Mouse (Mus musculus) testis, postnatal 14 days (tissue): Measurements from ENCODE around the gene Ambra1.
A peak's percentile ranks its signal among the peaks of the same experiment; 100 is the strongest.
"Not testable (repeated sequence)": the region's sequence is repeated elsewhere in the genome, so short reads cannot be mapped to it uniquely, and the experiment has no call there.

ENCODE experiments used
- DNase-seq: peaks from one replicate; pipeline ENCODE4 v3.0.0; 2021; ENCODE audit warnings: low spot score

Gene Ambra1

DNA sequence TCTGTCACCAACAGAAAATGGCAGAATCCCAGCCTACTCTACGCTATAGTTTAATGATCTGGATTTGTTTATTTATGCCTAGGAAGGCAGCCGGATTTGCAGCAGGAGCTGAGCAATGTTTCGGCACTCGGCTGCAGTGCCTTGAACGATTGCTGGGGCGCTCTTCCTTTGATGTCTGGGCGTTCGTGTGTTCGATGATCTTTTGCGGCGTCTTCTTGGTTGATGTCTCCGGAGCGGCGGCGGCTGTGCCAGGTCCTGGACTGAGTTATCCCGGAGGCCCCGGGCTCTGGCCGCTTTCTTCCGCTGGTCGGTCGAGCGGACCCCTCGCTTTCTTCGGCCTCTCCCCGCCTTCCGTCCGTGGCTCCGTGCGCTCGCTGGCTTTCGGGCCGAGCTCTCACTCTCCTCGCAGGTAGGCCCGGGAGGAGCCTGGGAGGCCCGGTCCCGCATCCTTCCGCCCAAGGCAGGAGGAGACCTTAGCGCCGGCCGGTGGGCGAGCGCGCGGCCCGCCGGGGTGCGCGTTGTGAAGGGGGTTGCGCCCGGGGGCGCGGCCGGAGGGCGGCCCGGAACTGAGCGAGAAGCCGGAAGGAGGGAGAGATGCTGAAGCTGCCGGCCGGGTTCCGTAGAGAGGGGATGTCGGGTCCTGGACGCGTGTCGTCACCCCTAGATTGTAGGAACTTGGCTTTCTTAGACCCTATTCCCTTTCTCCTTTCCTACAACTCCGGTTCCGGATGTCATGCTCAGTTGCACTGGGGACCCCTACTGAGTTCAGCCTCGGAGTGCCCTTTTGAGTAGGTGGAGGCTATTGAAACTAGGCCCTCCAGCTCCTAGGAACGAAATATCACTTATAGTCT is at the start of gene Ambra1:
Gene Ambra1 (plus strand): TSS at position 164 of the 851 bp plus-strand sequence.
- DNase-seq: peak; percentile 89

DNA sequence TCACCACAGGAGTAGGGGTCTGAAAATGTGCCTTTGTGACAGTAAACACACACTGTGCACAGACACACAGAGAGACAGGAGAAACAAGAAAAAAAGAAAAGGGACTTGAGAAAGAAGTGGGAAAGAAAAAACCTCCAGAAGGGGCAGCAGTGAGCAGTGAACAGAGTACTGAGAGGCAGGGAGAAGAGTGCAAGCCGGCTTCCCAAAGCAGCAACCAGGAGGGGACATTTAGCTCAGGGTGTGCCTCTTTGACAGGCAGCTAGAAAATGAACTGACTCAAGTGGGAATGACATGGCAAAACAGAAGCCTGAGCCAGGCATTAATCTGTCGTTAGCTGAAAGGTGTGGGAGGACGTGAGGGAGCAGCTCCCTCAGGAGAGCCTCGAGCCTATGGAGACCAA is 47.1 kb upstream of the Ambra1 start:
- DNase-seq: no peak

DNA sequence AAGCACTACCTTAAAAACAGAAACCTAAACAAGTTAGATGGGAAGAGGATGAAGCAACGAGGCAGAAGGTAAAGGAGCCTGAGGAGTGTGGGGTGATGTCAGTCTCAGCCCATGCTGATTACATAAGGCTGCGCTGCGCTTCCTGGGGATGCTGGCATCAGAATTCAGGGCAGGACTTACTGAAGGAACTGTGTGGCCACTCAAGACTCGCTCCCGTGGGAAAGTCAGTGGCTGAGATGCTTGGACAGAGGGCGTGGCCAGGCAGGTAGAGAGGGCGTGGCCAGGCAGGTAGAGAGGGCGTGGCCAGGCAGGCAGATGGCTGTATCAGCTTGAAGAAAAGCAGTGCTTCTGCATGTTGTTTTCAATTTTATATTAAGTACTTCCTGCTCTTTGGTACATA is 46.0 kb upstream of the Ambra1 start:
- no peak for DNase-seq

DNA sequence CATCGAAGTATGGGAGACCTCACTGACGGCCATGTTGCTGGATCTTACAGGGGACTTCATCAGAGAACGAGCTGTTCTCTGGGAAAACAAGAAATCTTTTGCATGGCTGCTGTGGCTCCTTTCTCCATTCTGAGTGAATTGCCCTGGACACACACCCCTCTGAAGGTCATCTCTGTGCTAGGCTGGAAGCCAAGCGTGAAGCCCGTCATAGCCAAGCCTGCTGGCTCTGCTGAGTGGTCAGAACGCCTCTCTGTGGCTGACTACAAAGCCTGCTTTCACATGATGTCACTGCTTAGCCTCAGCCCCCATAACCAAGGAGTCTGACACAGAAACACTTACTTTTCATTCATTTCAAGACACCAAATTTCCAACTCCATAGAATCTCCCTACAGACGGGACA is 40.5 kb upstream of the Ambra1 start:
- DNase-seq: peak; percentile 72

DNA sequence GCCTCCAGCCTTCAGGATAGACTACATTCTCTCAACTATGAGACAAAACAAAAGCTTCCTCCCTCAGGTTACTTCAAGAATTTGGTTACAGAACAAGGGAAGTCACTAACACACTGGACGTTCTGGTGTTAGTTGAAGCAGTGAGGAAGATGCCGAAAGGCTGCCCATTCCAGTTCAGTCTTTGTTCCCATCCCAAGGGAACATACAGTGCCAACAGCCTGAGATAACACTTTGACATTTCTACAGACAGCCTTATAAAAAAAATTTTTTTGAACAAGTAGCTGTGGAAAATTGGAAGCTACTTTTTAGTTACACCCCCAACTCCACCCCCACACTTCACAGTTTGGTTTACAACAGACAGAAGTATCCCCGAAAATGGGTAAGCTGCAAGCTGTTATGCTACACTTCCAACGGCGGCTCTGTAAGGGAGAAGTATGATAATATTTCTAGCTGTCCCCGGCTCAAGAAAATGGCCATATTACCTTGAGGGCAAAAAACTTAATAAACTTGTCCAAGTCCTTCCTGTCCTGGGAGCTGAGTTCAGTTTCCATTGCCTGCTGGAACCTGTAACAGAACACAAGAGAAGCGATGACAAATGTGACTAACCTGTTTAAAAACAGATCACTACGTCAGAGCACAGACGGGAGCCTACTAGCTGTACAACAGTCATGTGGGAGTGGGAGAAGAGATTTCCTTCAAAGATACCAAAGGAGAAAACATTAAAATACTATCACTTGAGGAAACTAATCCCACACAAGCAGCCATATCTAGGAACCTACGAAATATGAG is 34.3 kb upstream of the Ambra1 start:
- DNase-seq: no peak

DNA sequence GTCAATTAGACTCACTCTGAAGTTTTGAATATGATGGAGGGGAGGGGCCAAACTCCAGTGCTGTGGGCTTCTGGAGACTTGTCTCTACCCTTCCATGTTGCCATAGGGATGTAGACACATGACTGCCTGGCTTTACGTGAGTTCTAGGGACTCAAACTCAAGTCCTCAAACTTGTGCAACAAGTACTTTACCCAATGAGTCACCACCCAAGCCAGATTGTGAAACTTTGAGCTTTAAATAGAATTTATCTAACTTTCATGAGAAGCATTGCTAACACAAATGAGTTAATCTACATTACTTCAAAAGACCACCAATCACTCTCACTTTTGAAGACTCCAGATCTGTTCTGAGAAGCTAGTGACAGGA is 33.7 kb upstream of the Ambra1 start:
- no peak for DNase-seq

DNA sequence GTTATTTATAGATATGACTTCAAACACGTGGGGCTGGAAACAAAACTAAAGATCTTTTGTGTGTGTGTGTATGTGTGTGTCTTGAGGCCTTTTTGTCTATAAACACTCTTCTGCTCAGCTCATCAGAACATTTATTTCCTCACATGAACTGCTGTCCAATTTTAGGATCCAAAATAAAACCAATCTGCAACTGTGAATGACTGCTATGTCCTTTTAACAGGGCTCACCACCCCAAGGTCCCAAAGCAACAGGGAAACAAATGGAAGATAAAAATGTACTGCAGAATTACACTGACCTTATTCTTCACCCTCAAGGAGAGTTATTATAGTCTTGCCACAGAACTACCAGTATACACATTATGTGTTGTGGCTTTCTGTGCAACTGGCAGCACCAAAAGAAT is 30.7 kb upstream of the Ambra1 start:
- DNase-seq: no peak

DNA sequence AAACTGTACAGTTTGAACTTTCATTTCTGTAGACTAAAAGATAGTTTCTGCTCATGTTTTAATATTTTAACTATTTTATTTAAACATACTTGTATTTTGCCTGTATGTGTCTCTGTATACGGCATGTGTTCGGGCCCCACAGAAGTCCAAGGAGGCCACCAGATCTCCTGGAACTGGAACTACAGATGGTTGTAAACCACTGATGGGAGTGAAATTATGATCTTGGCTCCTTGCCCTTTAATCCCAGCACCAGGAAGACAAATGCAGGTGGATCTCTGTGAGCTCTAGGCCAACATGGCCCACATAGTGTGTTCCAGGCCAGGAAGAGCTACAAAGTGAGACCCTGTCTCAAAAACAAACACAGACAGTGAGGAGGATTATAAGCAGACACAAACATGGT is 28.6 kb upstream of the Ambra1 start:
- no peak for DNase-seq

DNA sequence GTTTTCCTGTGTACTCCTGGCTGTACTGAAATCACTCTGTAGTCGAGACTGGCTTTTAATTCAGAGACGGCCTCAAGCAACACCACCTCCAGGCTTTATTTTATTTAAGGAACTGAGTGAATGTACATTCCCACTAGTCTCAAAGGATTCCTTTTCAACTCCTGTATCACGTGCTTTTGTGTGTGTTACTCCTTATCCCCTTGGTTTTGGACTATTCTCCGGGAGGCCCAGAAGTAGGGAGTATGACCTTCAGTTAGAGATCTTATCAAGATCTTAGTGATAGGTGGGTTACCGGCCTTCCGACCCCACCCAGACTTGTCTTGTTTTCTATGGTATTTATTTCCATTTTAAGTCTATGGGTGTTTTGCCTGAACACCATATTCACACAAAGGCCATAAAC is 24.2 kb upstream of the Ambra1 start:
- no peak for DNase-seq

DNA sequence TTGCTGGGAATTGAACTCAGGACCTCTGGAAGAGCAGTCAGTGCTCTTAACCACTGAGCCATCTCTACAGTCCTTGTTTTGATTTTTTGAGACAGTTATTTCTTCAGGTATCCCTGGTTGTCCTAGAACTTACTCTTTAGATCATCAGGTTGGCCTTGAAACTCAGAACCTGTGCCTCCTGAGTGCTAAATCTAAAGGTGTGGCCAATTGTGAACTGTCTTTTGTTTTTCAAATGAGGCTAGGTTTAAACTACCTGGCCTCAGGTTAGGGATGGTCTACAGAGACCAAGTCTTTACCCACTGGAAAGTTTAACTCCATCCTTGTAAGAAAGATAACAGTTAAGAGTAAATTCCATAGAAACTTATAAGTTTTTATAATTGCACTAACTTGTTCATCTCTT is 23.5 kb upstream of the Ambra1 start:
- no peak for DNase-seq

DNA sequence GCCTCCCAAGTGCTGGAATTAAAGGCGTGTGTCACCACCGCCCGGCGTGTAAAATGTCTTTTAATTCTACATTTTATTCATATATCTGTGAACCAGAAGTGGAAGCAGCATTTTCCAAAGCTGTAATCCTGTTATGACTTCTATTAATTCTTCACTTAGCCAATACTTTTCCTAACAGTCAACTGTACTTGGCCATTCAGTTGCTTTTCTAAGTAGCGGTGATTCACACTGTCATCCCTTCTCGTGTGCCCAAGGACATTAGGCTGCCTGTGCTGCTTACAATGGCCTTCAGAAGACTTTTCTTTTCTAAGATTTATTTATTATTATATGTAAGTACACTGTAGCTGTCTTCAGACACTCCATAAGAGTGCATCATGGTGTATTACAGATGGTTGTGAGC is 21.6 kb upstream of the Ambra1 start:
- no peak for DNase-seq

DNA sequence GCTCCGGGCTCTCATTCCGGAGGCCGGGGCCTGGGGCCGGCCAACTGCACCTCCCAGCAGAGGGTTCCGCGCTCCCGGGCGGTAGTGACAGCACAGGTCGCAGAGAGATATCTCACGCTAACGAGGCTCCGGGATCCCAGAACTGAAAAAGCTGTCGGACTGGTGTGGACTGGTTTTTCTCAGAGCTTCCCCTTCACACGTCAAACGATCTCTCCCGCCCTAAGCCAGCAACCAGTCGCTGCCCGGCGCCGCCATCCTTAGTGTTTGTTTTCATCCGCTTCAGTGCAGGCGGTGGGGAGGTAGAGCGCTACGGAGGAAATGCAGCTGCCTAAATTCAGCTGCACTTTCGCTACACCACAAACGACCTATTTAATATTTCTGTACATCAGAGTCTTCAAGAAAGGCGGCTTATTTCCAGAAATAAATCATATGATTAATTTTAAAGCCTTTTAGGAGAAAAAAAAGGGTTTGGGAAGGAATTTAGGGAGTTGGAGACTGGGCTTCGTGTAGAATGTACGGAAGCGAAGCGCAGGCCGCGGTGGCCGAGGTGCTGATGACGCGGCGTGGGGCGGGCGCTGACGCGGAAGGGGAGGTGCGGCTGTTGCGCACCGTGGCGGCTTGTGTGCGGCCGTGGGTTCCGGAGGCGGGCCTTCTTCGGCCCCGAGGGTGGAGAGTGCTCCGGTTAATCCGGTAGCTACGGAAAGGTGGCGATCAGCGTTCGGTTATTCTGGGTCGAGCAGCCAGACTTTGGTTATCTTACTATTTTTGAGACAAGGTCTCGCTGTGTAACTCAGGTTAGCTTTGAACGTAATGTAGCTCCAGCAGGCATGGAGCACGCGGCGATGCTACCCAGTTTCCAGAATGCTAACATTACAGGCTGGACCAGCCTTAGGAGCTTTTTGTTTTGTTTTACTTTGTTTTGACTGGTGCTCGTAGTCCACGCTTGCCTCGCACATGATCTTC is 19.4 kb upstream of the Ambra1 start, which contains the start of the genes Atg13 and Harbi1:
Gene Atg13 (minus strand): TSS at position 305 of the 963 bp plus-strand sequence.
Gene Harbi1 (plus strand): TSS at position 581 of the 963 bp plus-strand sequence.
- peak; percentile 91 for DNase-seq

DNA sequence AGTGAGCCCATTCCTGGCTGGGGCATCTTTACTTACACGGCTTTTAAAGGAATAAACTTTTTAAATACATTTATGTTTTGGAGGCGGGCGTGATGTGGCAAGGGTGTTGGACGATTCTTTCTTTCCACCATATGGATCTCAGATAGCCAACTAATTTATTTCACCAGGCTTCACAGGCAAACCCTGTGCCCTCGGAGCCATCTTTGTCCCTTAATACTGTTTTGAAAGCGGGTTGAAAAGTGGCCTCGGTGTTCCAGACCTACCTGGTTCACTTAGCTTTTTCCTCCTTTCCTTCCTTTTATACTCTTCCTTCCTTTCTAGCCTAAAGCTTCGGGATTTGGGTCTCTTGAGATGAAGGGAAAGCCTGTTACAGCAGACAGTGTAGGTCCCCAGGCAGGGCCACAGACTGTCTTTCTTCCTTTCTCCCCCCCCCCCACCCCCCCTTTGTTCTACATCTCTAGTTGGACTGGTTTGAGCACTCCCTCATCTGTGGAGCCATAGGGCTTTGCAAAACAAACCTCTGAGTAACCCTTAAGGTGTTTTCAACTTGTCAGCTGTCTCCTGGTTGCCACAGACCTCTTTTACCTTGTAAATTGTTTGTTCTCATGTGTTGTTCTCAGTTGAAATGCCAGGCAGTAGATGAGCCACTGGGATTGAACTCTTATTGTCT is 18.5 kb upstream of the Ambra1 start:
- no peak for DNase-seq

DNA sequence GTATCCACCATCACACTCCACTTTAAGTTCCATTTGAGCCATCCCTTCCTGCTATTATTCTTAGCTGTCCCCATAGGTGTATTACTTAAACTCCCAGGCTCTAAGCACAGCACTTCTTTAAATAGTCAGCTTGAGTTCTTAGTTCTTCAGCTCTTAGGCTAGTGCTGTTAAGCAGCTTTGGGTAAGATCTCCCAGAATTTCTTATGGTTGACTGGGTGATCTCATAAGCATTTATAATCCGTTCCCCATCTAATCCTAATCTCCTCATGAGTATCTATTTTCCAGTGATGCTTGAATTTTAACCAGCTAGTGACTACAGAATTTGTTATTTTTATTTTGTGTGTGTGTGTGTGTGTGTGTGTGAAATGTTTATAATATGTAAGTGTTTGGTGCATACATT is 15.0 kb upstream of the Ambra1 start:
- DNase-seq: no peak

DNA sequence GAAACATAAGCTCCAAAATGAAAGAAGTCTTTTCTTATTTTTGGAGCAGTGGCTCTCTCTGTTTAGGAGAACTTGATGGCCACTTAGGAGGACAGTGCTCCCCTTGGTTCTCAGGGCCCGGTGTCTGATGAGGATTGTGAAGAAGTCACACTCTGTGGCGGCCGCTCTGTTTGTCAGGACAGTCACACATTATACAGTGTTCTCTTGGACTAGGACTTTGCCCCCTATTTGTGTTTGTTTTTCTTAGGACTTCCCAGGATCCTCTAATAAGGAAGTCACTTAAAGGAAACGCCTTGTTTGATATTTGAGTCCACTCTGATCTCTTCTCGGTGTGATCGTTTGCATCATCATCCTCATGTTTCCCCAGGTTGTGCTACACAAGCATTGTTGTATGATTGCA is 11.7 kb upstream of the Ambra1 start:
- DNase-seq: no peak

DNA sequence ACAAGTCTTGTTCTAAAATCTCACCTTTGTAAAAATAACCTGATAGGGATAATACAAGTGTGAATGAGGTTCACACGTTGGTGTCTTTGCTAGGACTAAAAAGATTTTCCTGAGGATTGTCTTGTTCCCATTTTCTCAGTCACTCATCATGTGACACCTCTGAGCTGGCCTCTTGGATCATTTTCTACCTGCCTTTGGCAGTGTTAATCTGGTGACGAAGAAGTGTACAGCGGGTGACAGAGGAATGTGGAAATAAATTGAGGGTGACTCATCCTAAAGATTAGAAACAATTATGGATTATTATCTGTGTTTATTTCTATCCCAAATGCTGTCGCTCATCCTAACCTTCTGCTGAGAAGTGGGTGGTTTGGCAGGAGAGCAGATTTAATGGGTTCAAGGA is 6.6 kb upstream of the Ambra1 start:
- DNase-seq: no peak

DNA sequence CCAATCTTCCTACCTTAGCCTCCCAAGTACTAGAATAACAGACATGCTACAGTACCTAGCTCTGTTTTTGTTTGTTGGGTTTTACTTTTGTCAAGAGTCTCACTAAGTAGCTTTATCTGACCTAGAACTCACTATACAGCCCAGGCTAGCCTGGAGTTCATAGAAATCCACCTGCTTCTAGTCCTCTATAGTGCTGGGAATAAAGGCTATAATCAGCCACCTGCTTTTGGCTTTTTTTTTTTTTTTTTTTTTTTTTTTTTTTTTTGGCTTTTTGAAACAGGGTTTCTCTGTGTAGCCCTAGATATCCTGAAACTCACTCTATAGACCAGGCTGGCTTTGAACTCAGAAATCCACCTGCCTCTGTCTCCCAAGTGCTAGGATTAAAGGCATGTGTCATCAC is 6.0 kb upstream of the Ambra1 start:
- DNase-seq: no peak

DNA sequence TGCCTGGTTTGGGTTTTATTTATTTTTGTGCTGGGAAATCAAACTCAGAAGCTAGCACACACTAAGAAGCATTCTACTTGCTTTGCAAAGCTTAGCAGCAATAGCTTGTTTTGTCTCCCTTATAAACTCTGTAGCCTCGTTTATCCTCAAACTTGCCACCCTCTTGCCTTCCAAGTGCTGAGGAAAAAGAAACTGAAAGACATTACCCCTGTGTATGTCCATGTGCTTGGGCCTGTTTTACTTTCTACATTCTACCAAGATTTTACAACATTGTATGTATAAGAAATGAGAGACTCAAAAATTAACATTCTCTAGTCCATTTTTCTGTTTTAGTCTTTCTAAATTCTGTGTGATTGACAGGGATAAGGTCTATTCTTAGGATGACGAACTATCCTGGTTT is 5.2 kb upstream of the Ambra1 start:
- DNase-seq: no peak

DNA sequence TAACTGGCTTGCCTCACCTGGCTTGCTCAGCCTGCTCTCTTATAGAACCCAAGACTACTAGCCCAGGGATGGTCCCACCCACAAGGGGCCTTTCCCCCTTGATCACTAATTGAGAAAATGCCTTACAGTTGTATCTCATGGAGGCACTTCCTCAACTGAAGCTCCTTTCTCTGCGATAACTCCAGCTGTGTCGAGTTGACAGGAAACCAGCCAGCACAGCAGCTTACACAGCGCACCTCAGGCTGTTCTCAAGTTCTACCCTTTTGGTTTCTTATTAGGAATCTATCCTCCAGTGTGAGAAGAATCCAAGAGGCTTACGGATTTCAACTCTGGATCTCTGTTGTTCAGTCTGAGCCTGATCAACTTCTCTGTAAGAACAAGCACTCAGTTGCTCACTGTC is 4.5 kb upstream of the Ambra1 start:
- DNase-seq: not testable (repeated sequence)

DNA sequence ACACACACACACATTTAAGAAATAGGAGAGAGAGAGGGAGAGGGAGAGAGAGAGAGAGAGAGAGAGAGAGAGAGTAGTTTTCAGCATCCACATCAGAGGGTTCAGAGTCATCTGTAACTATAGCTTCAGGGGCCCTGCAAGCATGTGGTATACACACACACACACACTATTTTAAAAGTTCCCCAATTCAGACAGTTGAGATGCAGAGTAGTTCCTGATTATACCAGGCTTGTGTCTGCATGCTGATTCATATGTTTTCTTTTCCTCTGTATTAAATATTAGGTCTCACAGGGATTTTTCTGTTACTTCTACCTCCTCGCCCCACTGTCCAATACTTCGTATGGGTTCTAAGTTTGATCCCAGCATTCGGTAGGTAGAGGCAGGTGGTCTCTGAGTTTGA is 2.9 kb upstream of the Ambra1 start:
- no peak for DNase-seq

DNA sequence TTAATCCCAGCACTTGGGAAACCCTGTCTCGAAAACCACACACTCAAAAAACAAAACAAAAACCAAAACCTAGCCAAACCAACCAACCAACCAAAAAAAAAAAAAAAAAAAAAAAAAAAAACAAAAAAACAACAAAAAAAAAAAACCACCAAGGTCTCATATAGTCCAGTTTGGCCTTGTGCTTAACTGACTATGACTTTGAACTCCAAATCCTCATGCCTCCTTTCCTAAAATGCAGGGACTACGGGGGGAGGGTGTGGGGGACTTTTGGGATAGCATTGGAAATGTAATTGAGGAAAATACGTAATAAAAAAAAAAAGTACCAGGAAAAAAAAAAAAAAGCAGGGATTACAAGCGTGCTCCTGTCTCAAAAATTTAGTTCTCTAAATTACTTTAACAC is 363 bp upstream of the Ambra1 start:
- DNase-seq: no peak

DNA sequence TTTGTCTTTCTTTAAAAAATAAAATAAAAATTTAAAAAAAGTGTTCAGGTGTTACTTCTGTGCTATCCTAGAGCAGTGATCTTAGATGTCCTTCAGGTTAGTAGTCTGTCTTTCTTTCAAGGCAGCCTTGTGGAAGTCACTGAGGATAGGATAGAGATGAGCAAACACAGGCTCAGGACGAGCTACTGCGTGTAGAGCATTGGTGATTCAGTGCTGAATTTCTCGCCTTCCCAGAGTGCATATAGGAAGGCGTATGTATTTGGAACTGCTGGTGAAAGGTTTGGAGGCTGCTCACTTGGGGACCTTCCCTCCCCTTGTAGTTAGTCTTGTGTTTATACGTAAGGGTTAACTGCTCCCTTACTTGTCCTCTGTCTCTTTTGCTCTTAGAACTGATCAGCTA is 5.3 kb downstream of the Ambra1 start:
- no peak for DNase-seq
